Mouse (Mus musculus): ENCODE measurements around the gene Gm21900.
A peak's percentile ranks its signal among the peaks of the same experiment; 100 is the strongest.
"Not testable (repeated sequence)": the region's sequence is repeated elsewhere in the genome, so short reads cannot be mapped to it uniquely, and the experiment has no call there.

Gene Gm21900

GRCm38 (mm10) chrY:10616061-10616460 is at the start of gene Gm21900:
Gene Gm21900, plus strand, starts transcription at chrY:10616361.
- DNase-seq, result not testable (repeated sequence)

- DNase-seq, result peak; percentile 10 to 12
These were observed 27.4 kb downstream of the Gm21900 start for GRCm38 (mm10) chrY:10643516-10643915.

Measured in cerebellum, postnatal 25 days (tissue).